Mouse (Mus musculus) right cerebral cortex, adult 18-20 months (tissue): ENCODE data around the gene B230104I21Rik.

Experiments
- DNase-seq: peaks from one replicate; pipeline ENCODE4 v3.0.0; 2022; ENCODE audit warnings: mixed read lengths

The B230104I21Rik gene

DNA sequence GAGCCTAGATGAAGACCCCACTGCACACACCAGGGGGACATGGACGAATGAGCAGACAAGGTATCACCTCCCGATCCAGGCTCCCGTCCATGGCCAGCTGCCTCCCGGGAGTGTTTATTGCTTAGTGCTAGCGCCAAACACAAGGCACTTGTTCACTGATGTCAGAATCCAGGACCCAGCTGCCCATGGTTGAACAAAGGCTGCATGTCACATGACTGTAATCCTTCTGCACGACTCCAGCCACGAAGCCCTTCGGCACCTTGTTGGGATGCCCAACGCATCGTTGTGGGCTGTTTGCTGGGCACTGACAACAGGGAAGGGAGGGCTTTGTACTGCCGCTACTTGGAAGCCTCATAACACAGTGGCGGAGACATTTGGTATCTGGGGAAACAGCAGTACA, at the start of gene B230104I21Rik:
TSS of gene B230104I21Rik (plus strand) at position 367 of the 400 bp plus-strand sequence.
- DNase-seq: peak; percentile 39

DNA sequence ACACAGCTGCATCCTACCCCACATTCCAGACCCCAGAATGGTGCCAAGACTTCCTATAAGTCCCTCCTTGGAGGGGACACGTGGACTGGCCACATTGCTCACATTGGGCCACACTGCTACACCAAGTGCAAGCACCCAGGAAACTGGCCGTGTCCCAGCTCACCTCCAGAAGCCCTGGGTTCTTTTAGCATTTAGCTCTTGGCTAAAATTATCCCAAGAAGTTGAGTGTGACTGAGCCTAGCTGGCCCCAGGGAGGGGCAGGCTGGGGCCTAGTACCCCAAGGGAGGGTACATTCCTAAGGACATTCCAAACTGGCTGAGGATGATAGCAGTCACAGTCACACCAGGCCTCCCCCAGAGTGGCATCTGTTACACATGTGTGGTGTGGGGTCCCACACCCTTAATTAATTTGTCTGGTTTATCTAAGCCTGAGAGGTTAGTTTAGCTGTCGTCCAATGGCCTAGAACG, 42.2 kb upstream of the B230104I21Rik start:
- no peak for DNase-seq

DNA sequence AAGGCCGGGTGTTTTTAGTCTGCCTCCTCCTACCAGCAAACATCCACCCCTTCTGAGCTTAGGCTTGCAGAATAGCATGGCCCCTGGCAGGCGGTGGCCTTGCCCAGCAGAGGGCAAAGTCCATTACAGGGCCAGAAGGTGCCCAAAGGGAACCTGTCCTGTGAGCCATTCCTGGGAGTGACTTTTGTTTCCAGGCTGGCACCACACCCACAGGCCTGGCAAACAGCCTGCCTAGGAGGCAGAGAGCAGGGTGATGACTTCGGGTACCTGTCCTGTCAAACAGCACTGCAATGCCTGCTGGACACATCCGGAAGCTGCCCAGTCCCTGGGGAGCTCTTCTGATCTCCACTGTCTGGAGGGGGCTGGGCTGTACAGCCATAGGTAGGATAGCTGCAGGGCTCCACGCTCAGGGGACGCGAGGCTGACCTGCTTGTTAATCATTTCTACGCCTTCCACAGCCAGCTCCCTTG, 41.6 kb upstream of the B230104I21Rik start:
- no peak for DNase-seq

DNA sequence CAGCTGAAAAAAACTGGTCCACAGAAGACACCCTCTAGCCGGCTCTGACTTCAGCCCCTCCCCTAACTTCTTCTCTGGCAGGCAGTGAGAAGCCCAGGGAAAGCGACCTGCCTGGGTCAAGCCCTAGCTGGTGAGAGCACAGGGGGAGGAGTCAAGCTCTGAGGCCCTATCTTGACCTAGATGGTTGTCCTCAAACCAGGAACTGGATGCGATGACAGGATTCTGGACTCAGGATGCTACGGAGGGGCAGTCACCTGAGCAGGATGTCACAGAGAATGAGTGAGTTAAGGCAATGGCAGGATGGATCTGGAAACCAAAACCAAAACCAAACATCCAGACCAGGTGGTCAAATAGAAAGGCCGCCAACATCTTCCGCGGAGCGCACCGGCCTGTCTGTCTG, 38.2 kb upstream of the B230104I21Rik start:
- no peak for DNase-seq

DNA sequence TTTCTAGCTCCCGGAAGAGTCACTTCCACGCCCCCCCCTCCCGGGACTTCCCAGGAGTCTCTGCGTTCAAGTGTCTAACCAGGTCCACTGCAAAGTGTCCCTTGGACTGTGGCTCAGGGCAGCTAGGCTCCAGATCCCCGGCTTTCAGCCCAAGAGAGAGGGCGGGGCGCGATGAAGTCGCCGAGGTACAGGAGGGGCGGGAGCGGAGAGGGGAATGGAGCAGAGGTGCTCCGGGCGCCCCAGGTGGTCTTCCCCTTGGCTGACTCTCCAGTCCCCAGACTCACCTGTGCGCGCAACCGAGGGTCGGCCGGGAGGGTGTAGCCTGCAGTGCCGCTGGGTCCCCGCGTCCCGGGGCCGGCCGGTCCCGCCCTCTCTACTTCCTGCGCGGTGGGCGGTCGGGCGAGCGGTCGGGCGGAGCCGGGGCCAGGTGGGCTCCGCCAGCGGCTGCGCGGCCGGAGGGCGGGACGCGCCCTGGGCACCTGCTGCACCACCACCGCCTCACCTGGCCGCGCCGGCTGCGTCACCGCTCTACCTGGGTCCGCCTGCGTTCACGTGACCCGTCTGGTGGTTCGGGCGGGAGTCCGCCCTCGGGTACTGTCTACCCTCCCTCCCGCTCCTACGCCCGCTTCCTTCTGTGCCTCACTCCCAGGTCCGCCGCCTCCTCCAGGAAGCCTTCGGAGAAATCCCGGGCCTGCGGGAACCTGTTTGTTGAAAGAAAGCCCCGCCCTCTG, 36.2 kb upstream of the B230104I21Rik start:
- DNase-seq: no peak

DNA sequence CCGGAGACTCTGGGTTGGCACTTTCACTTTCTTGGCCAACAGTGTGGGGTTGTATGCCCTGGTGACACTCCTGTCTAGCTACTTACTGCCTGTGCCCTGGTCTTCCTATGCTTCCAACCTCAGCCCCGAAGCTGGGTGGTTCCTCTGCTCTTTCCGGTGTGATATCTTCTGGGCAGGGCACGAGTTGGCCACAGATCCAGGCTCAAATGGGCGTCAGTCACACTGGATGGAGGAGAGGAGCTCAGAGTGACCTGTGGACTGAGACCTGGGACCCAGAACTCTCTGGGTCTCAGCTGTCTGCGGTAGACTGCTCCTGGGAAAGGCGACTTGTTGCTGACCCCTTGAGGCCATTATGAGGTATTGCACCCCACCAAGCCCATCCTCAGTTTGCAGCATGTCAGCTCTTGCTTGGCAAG, 34.5 kb upstream of the B230104I21Rik start, which contains the start of gene Arhgef16:
TSS of gene Arhgef16 (minus strand) at position 211 of the 416 bp plus-strand sequence.
- DNase-seq: peak; percentile 27

DNA sequence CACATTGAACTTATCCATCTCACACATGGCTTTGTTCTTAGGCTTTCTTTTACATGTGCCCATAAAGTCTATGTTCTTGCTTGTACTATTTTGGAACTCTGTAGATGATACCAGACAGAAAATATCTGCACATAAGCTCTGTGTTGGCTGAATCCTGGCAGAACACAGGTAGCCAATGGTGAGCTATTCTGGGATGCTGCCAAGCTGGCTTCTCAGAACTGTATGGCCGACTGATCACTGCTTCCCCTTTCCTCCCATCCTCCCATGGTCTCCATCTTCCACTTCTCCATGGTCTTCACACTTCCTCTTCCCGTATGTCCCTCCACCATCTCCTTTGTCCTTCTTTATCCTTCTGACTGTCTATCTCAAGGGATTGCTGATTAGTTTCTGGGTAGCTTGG, 26.8 kb upstream of the B230104I21Rik start:
- no peak for DNase-seq

DNA sequence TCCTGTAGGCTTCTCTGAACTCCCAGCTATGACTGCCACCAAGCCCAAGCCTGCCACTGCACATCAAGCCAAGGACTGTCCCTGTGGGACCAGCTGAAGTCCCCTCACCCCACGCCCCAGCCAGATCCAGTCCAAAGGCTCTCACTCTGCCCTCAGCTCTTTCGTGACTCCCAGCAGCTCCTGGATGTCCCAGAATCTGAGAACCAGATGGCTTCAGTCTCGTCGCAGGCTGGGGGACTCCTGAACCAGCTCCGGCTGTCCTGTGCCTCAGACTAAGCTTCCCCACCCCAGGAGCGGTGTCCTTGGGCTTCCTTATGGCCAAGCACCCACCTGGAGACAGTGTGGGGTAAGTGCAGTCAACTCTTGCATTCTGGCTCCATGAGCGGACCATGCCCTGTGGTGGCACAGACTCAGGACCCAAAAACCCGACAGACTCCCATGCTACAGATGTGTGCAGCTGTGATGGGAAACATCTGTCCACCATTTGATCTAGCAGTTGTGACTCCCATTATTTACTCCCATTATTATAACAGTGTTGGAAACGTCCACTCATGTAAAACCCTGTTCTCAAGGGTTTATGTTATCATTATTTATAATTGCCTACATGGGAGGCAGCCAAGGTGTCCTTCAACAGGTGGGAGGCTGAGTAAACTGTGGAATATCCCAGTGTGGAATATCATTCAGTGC, 25.2 kb upstream of the B230104I21Rik start:
- no peak for DNase-seq

DNA sequence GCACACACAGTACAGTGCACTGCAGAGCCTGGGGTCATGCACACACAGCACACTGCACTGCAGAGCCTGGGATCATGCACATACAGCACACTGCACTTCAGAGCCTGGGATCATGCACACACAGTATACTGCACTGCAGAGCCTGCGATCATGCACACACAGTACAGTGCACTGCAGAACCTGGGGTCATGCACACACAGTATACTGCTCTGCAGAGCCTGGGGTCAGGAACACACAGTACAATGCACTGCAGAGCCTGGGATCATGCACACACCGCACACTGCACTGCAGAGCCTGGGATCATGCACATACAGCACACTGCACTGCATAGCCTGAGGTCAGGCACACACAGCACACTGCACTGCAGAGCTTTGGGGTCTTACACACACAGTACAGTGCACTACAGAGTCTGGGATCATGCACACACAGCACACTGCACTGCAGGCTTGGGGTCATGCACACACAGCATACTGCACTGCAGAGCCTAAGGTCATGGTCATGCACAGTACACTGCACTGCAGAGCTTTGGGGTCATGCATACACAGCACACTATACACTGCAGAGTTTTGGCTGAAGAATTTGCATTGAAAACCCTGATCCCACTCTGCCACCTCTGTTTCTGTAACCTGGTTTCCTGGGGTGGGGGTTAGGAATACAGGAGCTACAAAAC, 23.6 kb upstream of the B230104I21Rik start:
- no peak for DNase-seq

DNA sequence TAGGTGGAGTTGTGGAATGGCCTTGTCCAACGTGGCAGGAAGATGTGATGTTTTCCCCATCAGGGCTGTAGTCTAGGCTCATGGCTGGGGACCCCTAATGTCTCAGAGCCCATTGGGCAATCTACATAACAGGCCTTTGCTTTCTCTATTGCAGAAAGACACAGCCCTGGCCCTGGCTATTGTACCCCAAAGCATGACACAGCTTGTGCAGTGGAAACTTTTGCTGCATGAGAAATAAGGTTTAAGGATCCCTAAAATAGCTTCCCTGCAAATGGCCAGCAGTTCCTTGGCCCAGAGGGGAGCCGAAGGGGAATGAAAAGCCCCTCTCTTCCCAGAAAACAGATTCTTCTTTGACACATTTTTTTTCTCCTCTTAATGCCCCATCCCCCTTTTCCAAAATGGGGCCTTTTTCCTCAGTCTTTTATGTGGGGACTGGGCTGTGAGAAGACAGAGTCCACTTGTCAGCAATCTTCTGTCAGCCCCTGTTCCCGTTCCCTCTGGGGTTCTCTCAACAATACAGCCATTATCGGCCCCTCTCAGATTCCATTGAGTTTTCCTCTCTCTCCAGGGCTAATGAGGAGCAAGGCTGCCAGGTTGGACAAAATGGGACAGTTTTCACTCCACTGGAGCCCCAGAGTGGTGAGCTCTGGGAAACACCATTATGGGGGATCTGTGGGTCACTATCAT, 22.8 kb upstream of the B230104I21Rik start:
- peak; percentile 44 for DNase-seq

DNA sequence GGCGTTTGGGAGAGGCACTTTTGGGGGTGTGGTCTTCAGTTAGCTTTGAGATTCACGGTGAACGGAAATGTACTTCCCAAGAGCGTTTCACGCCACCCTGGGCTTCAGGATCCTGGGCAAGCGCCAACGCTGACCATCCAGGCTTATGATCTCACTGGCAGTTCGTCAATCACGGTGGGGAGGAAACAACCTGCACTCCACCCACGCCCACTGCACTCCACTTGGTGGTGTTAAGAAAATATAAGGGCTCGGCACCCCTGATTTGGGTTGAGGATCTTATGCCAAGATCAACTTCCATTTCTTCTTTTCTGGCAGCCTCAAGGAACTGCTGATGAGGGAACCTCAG, 22.3 kb upstream of the B230104I21Rik start:
- no peak for DNase-seq

DNA sequence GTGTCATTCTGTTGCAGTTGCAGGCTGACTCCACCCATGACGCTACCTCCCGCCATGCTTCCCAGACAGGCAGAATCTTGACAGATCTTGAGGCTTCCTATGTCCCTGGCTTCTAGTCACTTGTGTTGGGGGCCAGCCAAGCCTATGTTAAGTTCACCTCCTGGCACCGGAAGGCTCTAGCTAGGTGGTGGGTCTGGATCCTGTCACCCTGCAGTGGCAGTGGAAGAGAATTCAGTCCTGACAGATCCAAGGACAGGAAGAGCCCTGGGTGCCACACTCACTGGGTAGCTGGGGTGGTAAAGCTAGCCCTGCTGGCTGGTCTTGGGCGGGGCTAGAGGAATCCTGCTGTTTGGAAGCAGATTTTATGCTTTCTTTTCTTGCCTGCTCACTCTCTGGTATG, 10.5 kb upstream of the B230104I21Rik start:
- no peak for DNase-seq

DNA sequence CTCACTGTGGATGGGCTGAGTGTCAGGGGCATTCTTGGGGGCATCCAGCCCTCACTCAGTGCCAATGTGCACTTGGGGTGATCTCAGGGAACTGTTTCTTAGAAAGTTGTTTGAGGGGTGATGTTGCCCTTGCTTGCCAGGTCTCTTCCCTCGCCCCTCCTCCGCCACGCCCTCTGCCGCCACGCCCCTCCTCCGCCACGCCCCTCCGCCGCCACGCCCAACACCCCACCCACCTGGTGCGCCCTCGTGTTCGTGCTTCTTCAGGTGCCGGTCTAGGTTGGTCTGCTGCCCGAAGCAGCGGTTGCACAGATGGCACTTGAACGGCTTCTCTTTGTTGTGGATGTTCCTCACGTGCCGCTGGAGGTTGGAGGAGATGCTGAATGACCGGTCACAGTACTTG, 7.5 kb upstream of the B230104I21Rik start:
- no peak for DNase-seq

DNA sequence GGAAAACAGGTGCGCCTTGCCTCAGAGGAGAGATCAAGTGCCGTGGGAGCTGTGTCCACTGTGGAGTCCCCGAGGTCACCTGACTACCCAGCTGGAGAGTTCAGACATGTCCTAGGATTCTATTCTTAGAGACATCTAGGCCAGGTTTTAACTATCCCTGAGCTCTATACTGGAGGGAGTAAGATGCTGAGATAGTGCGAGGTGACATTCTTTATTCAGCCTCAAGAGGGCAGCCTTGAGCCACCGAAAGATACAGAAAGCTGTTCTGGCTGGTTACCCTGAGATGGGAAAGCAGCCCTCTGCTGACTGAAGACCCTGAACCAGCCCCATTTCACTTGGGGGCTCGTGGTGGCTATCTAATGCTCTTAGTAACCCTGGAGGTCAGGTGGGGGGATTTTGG, 7.1 kb upstream of the B230104I21Rik start:
- DNase-seq: peak; percentile 61

DNA sequence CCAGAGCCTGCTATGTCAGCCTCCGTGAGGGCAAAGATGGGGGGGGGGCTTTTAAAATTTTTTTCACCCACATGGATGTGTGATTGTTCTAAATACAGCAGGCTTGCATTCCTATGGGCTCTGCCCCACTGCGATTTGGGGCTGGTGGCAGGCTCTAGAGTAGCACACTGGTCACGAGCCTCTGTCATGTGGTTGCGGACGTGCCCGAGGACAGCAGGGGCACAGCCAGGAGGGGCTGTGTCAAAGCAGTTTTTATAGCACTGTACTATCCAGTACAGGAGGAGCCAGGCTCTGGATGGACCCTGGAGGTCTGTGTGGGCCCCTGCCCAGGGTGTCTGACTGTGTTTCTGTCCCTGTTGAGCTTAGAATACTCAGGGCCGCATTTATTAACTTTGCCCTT, 5.9 kb upstream of the B230104I21Rik start:
- no peak for DNase-seq

DNA sequence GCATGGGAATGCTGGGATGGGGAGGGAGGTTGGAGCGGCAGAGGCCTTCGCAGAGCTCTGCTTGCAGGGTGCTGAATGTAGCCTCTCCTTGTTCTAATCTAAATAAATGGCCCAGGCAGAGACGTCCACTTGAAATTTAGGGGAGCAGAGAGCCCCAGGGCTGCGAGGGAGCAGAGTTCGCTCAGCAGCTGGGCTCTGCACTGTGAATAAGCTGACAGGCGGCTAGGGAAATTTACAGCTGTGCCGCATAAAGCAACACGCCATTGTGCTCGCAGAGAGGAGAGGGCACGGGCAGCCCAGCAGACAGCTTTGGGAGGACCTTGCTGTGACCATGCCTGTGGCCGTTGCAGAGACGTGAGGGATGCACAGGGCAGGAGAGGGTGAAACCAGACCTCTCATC, 4.7 kb upstream of the B230104I21Rik start:
- DNase-seq: no peak

DNA sequence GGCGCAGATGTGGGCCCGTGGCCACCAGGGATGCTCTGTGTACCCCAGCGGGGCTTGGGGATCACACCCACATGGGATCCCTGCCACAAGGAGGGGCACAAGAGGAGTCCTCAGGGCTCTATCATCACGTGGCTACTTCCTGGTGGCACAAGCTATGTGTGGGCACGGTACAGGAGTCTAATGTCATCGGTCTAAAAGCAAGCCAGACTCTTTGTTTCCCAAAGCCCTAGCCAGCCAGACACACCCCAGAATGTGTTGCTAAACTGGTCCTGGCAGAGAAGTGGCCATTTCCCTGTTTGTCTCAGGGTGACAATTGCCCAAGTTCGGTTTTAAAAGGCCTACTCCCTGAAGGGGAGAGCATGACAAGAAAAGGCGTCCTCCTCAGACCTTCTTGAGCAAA, 2.6 kb upstream of the B230104I21Rik start:
- no peak for DNase-seq

DNA sequence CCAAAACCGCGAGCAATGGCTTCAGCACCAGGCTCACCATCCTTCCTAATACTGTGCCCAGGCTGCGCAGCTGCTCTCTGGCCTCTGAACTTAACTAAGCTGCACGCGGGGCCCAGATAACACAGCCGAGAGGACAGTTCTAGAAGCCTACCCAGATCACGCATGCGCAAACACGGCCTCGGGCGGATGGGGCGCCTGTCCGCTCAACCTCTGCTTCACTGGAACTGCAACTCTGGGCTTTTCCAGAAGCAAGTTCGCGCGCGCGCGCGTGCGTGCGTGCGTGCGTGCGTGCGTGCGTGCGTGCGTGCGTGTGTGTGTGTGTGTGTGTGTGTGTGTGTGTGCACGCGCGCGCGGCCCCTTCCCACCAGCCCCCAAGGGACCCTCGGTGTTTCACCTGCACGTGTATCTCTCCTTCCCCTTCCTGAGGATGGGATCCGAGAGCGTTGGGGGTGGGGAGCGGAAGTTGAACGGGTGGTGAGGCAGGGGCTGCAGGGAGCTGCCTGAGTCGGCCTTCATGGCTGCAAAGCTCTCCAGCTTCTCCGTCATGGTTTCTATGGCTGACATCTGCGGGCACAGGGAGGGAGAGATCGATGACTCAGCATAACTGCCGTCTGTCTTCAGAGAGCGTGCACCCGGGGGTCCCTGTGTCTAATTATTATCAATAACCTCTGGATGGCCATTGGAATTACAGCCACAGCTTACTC, 1.1 kb upstream of the B230104I21Rik start:
- no peak for DNase-seq

DNA sequence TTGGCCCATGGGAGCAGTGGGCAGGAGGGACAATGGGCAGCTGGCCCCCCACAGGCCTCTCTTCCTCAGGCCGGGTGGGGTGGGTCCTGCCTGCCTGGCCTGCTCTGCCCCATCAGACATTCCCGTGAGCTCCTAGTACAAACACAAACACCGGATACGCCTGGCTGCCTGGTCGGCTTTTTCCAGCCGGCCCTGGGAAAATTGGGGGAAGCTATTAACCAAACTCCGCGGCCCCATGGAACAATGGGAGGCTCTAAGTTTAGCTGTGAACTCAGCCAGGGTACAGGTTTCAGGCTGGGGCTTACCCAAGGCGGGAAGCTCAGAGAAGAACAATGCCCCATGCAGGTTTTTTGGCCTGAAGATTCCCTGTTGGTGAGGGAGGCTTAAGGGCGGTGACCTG, 723 bp downstream of the B230104I21Rik start:
- no peak for DNase-seq

DNA sequence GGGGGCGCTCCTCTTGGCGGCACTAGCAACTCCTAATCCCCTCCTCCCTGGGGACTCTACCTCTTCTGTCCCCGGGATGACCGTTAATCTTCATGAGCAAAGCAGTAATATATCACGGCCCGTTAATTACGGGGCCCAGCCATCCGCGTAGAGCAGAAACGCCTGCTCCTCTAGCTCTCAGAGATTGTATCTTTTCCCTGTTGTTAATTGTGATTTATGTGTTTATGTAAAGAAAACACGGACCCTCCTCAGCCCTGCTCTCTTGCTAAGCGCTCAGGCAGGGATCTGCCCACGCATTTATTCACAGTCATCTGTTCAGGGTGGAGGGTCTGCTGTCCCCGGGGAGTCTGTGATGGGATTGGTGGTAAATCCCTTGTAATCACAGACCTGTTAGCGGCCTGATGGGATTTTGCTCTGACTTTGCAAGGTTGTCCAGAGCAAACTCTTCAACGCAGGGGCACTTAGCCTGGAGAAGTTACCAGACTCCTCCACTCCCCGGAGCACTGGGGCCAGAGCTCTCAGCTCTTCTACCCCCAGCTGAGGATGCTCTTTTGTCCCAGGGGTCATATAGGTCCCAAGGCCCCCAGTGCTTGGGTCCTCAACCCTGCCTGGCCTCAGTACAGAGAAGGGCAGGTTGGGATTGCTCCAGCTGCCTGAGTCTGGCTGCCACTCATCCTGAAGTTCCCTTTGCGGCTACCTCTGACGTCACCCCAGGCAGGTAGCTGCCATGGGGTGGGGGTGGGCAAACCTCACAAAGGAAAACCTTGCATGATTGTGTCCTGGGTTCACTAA, 11.0 kb downstream of the B230104I21Rik start:
- DNase-seq: no peak

DNA sequence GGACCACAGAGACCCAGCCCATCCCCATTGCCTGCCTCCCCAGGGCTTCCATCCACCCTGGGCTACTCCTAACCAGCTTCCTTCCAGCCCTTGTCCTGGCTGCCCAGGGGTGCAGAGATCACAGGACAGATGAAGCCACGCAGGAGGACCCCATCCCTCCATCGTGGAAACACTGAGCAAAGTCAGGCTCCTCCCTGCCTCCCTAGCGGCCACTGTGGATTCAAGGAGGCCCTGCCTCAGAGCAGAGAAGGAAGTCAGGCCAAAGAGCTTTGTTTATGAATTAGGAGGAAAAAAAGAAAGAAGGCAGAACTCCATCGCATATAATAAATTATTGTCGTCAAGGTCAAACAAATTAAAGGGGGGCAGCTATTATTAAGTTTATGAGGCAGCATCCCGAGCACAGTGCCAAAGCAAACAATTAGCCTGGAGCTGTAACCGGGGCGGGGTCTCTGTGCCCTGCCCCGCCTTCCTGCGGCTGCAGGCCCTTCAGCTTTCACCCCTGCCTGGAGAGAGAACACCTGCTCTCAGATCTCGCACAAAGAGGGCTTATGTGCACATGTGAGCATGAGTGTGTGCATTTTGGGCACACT, 12.4 kb downstream of the B230104I21Rik start:
- DNase-seq: no peak
